Mouse (Mus musculus): ENCODE measurements at regions not wholly inside any gene's neighbourhood (a gene's known extent, or its start where the extent isn't known, plus 50 kb on each side); places are given as distances from the start of the nearest gene placed in this dataset.

DNA sequence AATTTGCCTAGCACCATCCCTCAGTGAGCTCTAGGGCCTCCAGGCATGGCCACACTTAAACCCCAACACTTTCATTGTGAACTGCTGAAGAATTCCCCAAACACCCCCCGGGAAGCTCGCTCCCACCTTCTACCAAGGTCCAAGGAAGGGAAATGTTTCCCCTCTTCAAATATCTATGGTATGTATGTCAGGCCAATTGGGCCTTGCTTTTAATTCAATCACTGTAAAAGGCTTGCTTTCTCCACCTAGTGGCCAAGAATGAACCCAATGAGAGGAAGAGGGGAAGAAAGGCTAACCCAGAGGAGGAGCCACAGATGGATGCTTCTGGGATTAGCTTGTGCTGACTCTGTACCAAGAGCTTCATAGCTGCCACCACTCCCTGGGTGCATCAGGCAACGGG lies 336.3 kb upstream of the Tgfbr2 start:
- Histone ChIP-seq H3K4me2 (ENCODE audit: insufficient read depth, low read depth, poor library complexity, severe bottlenecking) (no peak overlapping the region), H3K4me3 (replicated peaks in 1 of 3; ENCODE audit: low read depth in 2 of 3, low read length in 2 of 3, poor library complexity in 1 of 3) (no peak overlapping the region), H3K4me1 (ENCODE audit: control insufficient read depth in 1 of 2, insufficient read depth in 2 of 2) (0 out of 4 replicates have a peak, but pooled peaks cover 0 to 2% of the 10 kb centered on the region in 2 experiments), H3K27me3 (replicated peaks) (no peaks in the 10 kb centered on the region), H3K9me3 (replicated peaks; ENCODE audit: low read length) (no peaks in the 10 kb centered on the region), H3K36me3 (replicated peaks in 1 of 2; ENCODE audit: control insufficient read depth in 1 of 2, insufficient read depth in 1 of 2, low read length in 1 of 2) (no peaks in the 10 kb centered on the region), H3K27ac (ENCODE audit: insufficient read depth, low read depth) (no peak overlapping the region), H3K79me2 (replicated peaks; ENCODE audit: control insufficient read depth, extremely low read depth, insufficient read depth, poor library complexity, severe bottlenecking) (no peaks in the 10 kb centered on the region), H3K9ac (ENCODE audit: insufficient read depth, low read depth) (no peak overlapping the region)
- dilution Hi-C loops (cut with MboI; ENCODE audit: extremely low pct_ligation_motif_present, extremely low pct_unique_long_range_greater_than_20kb, low sequenced_read_pairs) (no loop called here), in situ Hi-C loops (cut with MboI; ENCODE audit: low pct_ligation_motif_present, low pct_unique_long_range_greater_than_20kb, low sequenced_read_pairs) (no loop called here)
- TF ChIP-seq RAD21 (IDR thresholded peaks at IDR 0.05; ENCODE audit: low read depth, low read length) (peak; percentile 50), TCF12 (IDR thresholded peaks at IDR 0.05; ENCODE audit: low read depth, low read length) (no peak), ETS1 (conservative IDR thresholded peaks at IDR 0.05; ENCODE audit: low read depth, low read length) (no peak), MXI1 (IDR thresholded peaks at IDR 0.05; ENCODE audit: low read depth, low read length) (no peak), ELF1 (IDR thresholded peaks at IDR 0.05; ENCODE audit: low read depth, low read length) (no peak), SMC3 (IDR thresholded peaks at IDR 0.05; ENCODE audit: low read depth, low read length) (peak; percentile 68), MAX (IDR thresholded peaks at IDR 0.05; ENCODE audit: low read length) (no peak), CHD1 (IDR thresholded peaks at IDR 0.05; ENCODE audit: low read depth, low read length) (no peak), E2F4 (IDR thresholded peaks at IDR 0.05; ENCODE audit: insufficient replicate concordance, low read depth, low read length) (no peak), IRF4 (IDR thresholded peaks at IDR 0.05; ENCODE audit: low read depth, low read length) (no peak), JUN (IDR thresholded peaks at IDR 0.05; ENCODE audit: insufficient read depth, low read depth, low read length) (no peak), NELFE (IDR thresholded peaks at IDR 0.05; ENCODE audit: low read depth, low read length) (no peak), RCOR1 (conservative IDR thresholded peaks at IDR 0.05; ENCODE audit: low read depth, low read length) (no peak), NRF1 (IDR thresholded peaks at IDR 0.05; ENCODE audit: low read depth, low read length) (no peak), HCFC1 (IDR thresholded peaks at IDR 0.05; ENCODE audit: low read depth, low read length) (no peak), TBP (conservative IDR thresholded peaks at IDR 0.05; ENCODE audit: low read depth, low read length) (no peak), KAT2A (IDR thresholded peaks at IDR 0.05; ENCODE audit: insufficient replicate concordance, low read length) (no peak), MYC (IDR thresholded peaks at IDR 0.05; ENCODE audit: low read depth, low read length) (no peak), EP300 (IDR thresholded peaks at IDR 0.05; ENCODE audit: low read length) (no peak), ZC3H11A (IDR thresholded peaks at IDR 0.05; ENCODE audit: low read depth, low read length) (no peak), CTCF (conservative IDR thresholded peaks at IDR 0.05 in 1 of 2, IDR thresholded peaks at IDR 0.05 in 1 of 2; ENCODE audit: low read depth in 2 of 2, low read length in 2 of 2) (peak; percentile 25 to 67; a peak in 3 of 4 replicates), POLR2AphosphoS2 (IDR thresholded peaks at IDR 0.05; ENCODE audit: low read depth, low read length) (no peak), MEF2A (IDR thresholded peaks at IDR 0.05; ENCODE audit: borderline replicate concordance, low read depth, low read length) (no peak), GABPA (IDR thresholded peaks at IDR 0.05; ENCODE audit: insufficient replicate concordance, low read depth, low read length) (no peak), JUND (conservative IDR thresholded peaks at IDR 0.05; ENCODE audit: low read depth, low read length) (no peak), ZMIZ1 (IDR thresholded peaks at IDR 0.05; ENCODE audit: low read depth, low read length) (no peak)
- DNase-seq (ENCODE audit: extremely low read depth), result peak; percentile 33
